Mouse (Mus musculus): ENCODE measurements at regions not wholly inside any gene's neighbourhood (a gene's known extent, or its start where the extent isn't known, plus 50 kb on each side); places are given as distances from the start of the nearest gene placed in this dataset.

- H3K27ac ChIP-seq (ENCODE audit: control insufficient read depth, insufficient read depth, low read depth, low read length): no peak overlapping the region
- H3K36me3 ChIP-seq (ENCODE audit: control insufficient read depth, insufficient read depth, low read length): no peaks in the 10 kb centered on the region
- H3K27me3 ChIP-seq (ENCODE audit: control insufficient read depth, insufficient read depth, low read length): no peaks in the 10 kb centered on the region
- TF ChIP-seq CTCF (IDR thresholded peaks at IDR 0.05; ENCODE audit: control insufficient read depth, insufficient read depth, insufficient replicate concordance, low read depth, low read length) (no peak), POLR2A (IDR thresholded peaks at IDR 0.05; ENCODE audit: control insufficient read depth, low read depth, low read length) (no peak)
- no peaks in the 10 kb centered on the region for H3K4me1 ChIP-seq (ENCODE audit: control insufficient read depth, insufficient read depth, low read length)
- no peak overlapping the region for H3K4me3 ChIP-seq (ENCODE audit: control insufficient read depth, low read depth, low read length)
Measured at GRCm38 (mm10) chr4:135047771-135048170, 72.7 kb upstream of the Runx3 start.

- no peak overlapping the region for H3K27ac ChIP-seq (ENCODE audit: control insufficient read depth, insufficient read depth, low read depth, low read length)
- TF ChIP-seq POLR2A (IDR thresholded peaks at IDR 0.05; ENCODE audit: control insufficient read depth, low read depth, low read length) (no peak), CTCF (IDR thresholded peaks at IDR 0.05; ENCODE audit: control insufficient read depth, insufficient read depth, insufficient replicate concordance, low read depth, low read length) (no peak)
Measured at GRCm38 (mm10) chr4:135049924-135050323, 70.5 kb upstream of the Runx3 start.

GRCm38 (mm10) chr4:135051466-135051865 is 69.0 kb upstream of the Runx3 start:
- no peaks in the 10 kb centered on the region for H3K4me1 ChIP-seq (ENCODE audit: control insufficient read depth, insufficient read depth, low read length)
- no peaks in the 10 kb centered on the region for H3K36me3 ChIP-seq (ENCODE audit: control insufficient read depth, insufficient read depth, low read length)
- H3K4me3 ChIP-seq (ENCODE audit: control insufficient read depth, low read depth, low read length): no peak overlapping the region
- H3K27ac ChIP-seq (ENCODE audit: control insufficient read depth, insufficient read depth, low read depth, low read length): no peak overlapping the region
- no peaks in the 10 kb centered on the region for H3K27me3 ChIP-seq (ENCODE audit: control insufficient read depth, insufficient read depth, low read length)
- no peak for TF ChIP-seq CTCF (IDR thresholded peaks at IDR 0.05; ENCODE audit: control insufficient read depth, insufficient read depth, insufficient replicate concordance, low read depth, low read length)
- TF ChIP-seq POLR2A (IDR thresholded peaks at IDR 0.05; ENCODE audit: control insufficient read depth, low read depth, low read length): no peak

More at GRCm38 (mm10) chr4:135049924-135050323, 70.5 kb upstream of the Runx3 start:
- H3K27me3 ChIP-seq (ENCODE audit: control insufficient read depth, insufficient read depth, low read length): no peaks in the 10 kb centered on the region
- no peaks in the 10 kb centered on the region for H3K4me1 ChIP-seq (ENCODE audit: control insufficient read depth, insufficient read depth, low read length)
- no peaks in the 10 kb centered on the region for H3K36me3 ChIP-seq (ENCODE audit: control insufficient read depth, insufficient read depth, low read length)
- no peak overlapping the region for H3K4me3 ChIP-seq (ENCODE audit: control insufficient read depth, low read depth, low read length)

GRCm38 (mm10) chr4:135053585-135053984 is 66.9 kb upstream of the Runx3 start:
- H3K4me3 ChIP-seq (ENCODE audit: control insufficient read depth, low read depth, low read length): no peak overlapping the region
- H3K4me1 ChIP-seq (ENCODE audit: control insufficient read depth, insufficient read depth, low read length): no peaks in the 10 kb centered on the region
- no peaks in the 10 kb centered on the region for H3K36me3 ChIP-seq (ENCODE audit: control insufficient read depth, insufficient read depth, low read length)
- TF ChIP-seq CTCF (IDR thresholded peaks at IDR 0.05; ENCODE audit: control insufficient read depth, insufficient read depth, insufficient replicate concordance, low read depth, low read length): no peak
- TF ChIP-seq POLR2A (IDR thresholded peaks at IDR 0.05; ENCODE audit: control insufficient read depth, low read depth, low read length): no peak
- H3K27me3 ChIP-seq (ENCODE audit: control insufficient read depth, insufficient read depth, low read length): no peaks in the 10 kb centered on the region
- no peak overlapping the region for H3K27ac ChIP-seq (ENCODE audit: control insufficient read depth, insufficient read depth, low read depth, low read length)

- TF ChIP-seq POLR2A (IDR thresholded peaks at IDR 0.05; ENCODE audit: control insufficient read depth, low read depth, low read length) (no peak), CTCF (IDR thresholded peaks at IDR 0.05; ENCODE audit: control insufficient read depth, insufficient read depth, insufficient replicate concordance, low read depth, low read length) (no peak)
- H3K27ac ChIP-seq (ENCODE audit: control insufficient read depth, insufficient read depth, low read depth, low read length): no peak overlapping the region
Measured at GRCm38 (mm10) chr4:135054353-135054752, 66.1 kb upstream of the Runx3 start.

GRCm38 (mm10) chr4:135056371-135056770 is 64.1 kb upstream of the Runx3 start:
- no peak overlapping the region for H3K4me3 ChIP-seq (ENCODE audit: control insufficient read depth, low read depth, low read length)
- no peaks in the 10 kb centered on the region for H3K36me3 ChIP-seq (ENCODE audit: control insufficient read depth, insufficient read depth, low read length)
- H3K4me1 ChIP-seq (ENCODE audit: control insufficient read depth, insufficient read depth, low read length): no peaks in the 10 kb centered on the region
- no peak overlapping the region for H3K27ac ChIP-seq (ENCODE audit: control insufficient read depth, insufficient read depth, low read depth, low read length)
- H3K27me3 ChIP-seq (ENCODE audit: control insufficient read depth, insufficient read depth, low read length): no peaks in the 10 kb centered on the region
- TF ChIP-seq POLR2A (IDR thresholded peaks at IDR 0.05; ENCODE audit: control insufficient read depth, low read depth, low read length): no peak
- no peak for TF ChIP-seq CTCF (IDR thresholded peaks at IDR 0.05; ENCODE audit: control insufficient read depth, insufficient read depth, insufficient replicate concordance, low read depth, low read length)

More at GRCm38 (mm10) chr4:135054353-135054752, 66.1 kb upstream of the Runx3 start:
- Histone ChIP-seq H3K36me3 (ENCODE audit: control insufficient read depth, insufficient read depth, low read length) (no peaks in the 10 kb centered on the region), H3K4me1 (ENCODE audit: control insufficient read depth, insufficient read depth, low read length) (no peaks in the 10 kb centered on the region), H3K4me3 (ENCODE audit: control insufficient read depth, low read depth, low read length) (no peak overlapping the region), H3K27me3 (ENCODE audit: control insufficient read depth, insufficient read depth, low read length) (no peaks in the 10 kb centered on the region)

GRCm38 (mm10) chr4:135057286-135057685 is 63.2 kb upstream of the Runx3 start:
- Histone ChIP-seq H3K4me1 (ENCODE audit: control insufficient read depth, insufficient read depth, low read length) (no peaks in the 10 kb centered on the region), H3K27ac (ENCODE audit: control insufficient read depth, insufficient read depth, low read depth, low read length) (no peak overlapping the region), H3K4me3 (ENCODE audit: control insufficient read depth, low read depth, low read length) (no peak overlapping the region), H3K27me3 (ENCODE audit: control insufficient read depth, insufficient read depth, low read length) (no peaks in the 10 kb centered on the region), H3K36me3 (ENCODE audit: control insufficient read depth, insufficient read depth, low read length) (no peaks in the 10 kb centered on the region)
- TF ChIP-seq CTCF (IDR thresholded peaks at IDR 0.05; ENCODE audit: control insufficient read depth, insufficient read depth, insufficient replicate concordance, low read depth, low read length) (no peak), POLR2A (IDR thresholded peaks at IDR 0.05; ENCODE audit: control insufficient read depth, low read depth, low read length) (no peak)

- Histone ChIP-seq H3K36me3 (ENCODE audit: control insufficient read depth, insufficient read depth, low read length) (no peaks in the 10 kb centered on the region), H3K27ac (ENCODE audit: control insufficient read depth, insufficient read depth, low read depth, low read length) (no peak overlapping the region), H3K4me3 (ENCODE audit: control insufficient read depth, low read depth, low read length) (no peak overlapping the region), H3K4me1 (ENCODE audit: control insufficient read depth, insufficient read depth, low read length) (no peaks in the 10 kb centered on the region), H3K27me3 (ENCODE audit: control insufficient read depth, insufficient read depth, low read length) (no peaks in the 10 kb centered on the region)
- TF ChIP-seq CTCF (IDR thresholded peaks at IDR 0.05; ENCODE audit: control insufficient read depth, insufficient read depth, insufficient replicate concordance, low read depth, low read length): no peak
- TF ChIP-seq POLR2A (IDR thresholded peaks at IDR 0.05; ENCODE audit: control insufficient read depth, low read depth, low read length): no peak
Measured at GRCm38 (mm10) chr4:135058895-135059294, 61.6 kb upstream of the Runx3 start.

Measured in testis, adult 2 months (tissue).